Mouse (Mus musculus): ENCODE results near the gene Spag5.

GRCm38 (mm10) chr11:78279586-78279985, 21.7 kb upstream of the Spag5 start:
- no peak for TF ChIP-seq CTCF (IDR thresholded peaks at IDR 0.05; ENCODE audit: control insufficient read depth, insufficient read depth, low read length)
- no peak for TF ChIP-seq POLR2A (IDR thresholded peaks at IDR 0.05; ENCODE audit: borderline replicate concordance, control insufficient read depth, low read depth, low read length)
